Mouse (Mus musculus) forebrain, embryonic 14.5 days (tissue): ENCODE measurements at regions not wholly inside any gene's neighbourhood (a gene's known extent, or its start where the extent isn't known, plus 50 kb on each side); places are given as distances from the start of the nearest gene placed in this dataset.

ENCODE experiments used
- ATAC-seq: fragments of 200-750 bp; cut with Nextera tagmentation; 2 replicates; pipeline ENCODE4 v1.8.0; 2017; ENCODE audit warnings: mild to moderate bottlenecking, moderate library complexity
- DNase-seq: peaks from one replicate; pipeline ENCODE4 v3.0.0-alpha.2; 2015; ENCODE audit warnings: low spot score
- H3K27ac ChIP-seq: fragments of 300-500 bp; sonication (generic); 2 replicates; pipeline ENCODE4 v1.5.1; 2014; ENCODE audit warnings: low read depth, mild to moderate bottlenecking, control low read depth, low read length, moderate library complexity
- H3K27me3 ChIP-seq: fragments of 300-500 bp; sonication (generic); replicated peaks from 2 replicates; pipeline ENCODE4 v1.6.1; 2014; ENCODE audit warnings: low read length, control low read depth, mixed read lengths; ENCODE audit not compliant: control insufficient read depth, insufficient read depth
- H3K36me3 ChIP-seq: fragments of 300-500 bp; sonication (generic); 2 replicates; pipeline ENCODE4 v1.6.1; 2014; ENCODE audit warnings: low read length, control low read depth; ENCODE audit not compliant: control insufficient read depth, insufficient read depth
- H3K4me1 ChIP-seq: fragments of 300-500 bp; sonication (generic); 2 replicates; pipeline ENCODE4 v1.6.1; 2014; ENCODE audit warnings: antibody characterized with exemption, low read length, control low read depth; ENCODE audit not compliant: control insufficient read depth, insufficient read depth
- H3K4me2 ChIP-seq: fragments of 300-500 bp; sonication (generic); 2 replicates; pipeline ENCODE4 v1.6.1; 2014; ENCODE audit warnings: mild to moderate bottlenecking, control low read depth, low read length
- H3K4me3 ChIP-seq: fragments of 300-500 bp; sonication (generic); 2 replicates; pipeline ENCODE4 v1.5.1; 2014; ENCODE audit warnings: low read depth, low read length, control low read depth
- H3K9ac ChIP-seq: fragments of 300-500 bp; sonication (generic); 2 replicates; pipeline ENCODE4 v1.6.1; 2014; ENCODE audit warnings: mild to moderate bottlenecking, low read length, control low read depth, moderate library complexity
- H3K9me3 ChIP-seq: fragments of 300-500 bp; sonication (generic); replicated peaks from 2 replicates; pipeline ENCODE4 v1.6.1; 2016; ENCODE audit warnings: low read length, control low read depth, mixed read lengths; ENCODE audit not compliant: control insufficient read depth
- WGBS: fragments of 180-500 bp; shearing (Covaris S2); extraction: QIAGEN DNeasy Blood & Tissue Kit; methylation state at CpG from one replicate; pipeline ENCODE4 v1.1.7; 2014; 5-methylcytosine and 5-hydroxymethylcytosine counted together

- no peaks in the 10 kb centered on the region for H3K4me1 ChIP-seq
- DNase-seq (peak; percentile 53), ATAC-seq (no peak)
Observed at GRCm38 (mm10) chr7:139741246-139741903, 57.8 kb upstream of the Cfap46 start.

GRCm38 (mm10) chr7:139746803-139747202 is 63.2 kb upstream of the Cfap46 start:
- WGBS = 55% methylated on average over 1 of the region's 1 CpGs
- ATAC-seq (no peak), DNase-seq (peak; percentile 47)
- H3K27ac ChIP-seq = no peak overlapping the region
- H3K4me2 ChIP-seq = no peak overlapping the region
- H3K9me3 ChIP-seq = no peaks in the 10 kb centered on the region
- H3K4me1 ChIP-seq = no peaks in the 10 kb centered on the region
- no peaks in the 10 kb centered on the region for H3K36me3 ChIP-seq
- no peak overlapping the region for H3K4me3 ChIP-seq
- H3K27me3 ChIP-seq = no peaks in the 10 kb centered on the region
- no peak overlapping the region for H3K9ac ChIP-seq

More at GRCm38 (mm10) chr7:139741246-139741903, 57.8 kb upstream of the Cfap46 start:
- H3K27me3 ChIP-seq = no peaks in the 10 kb centered on the region
- H3K27ac ChIP-seq = no peak overlapping the region
- WGBS = 59% methylated on average over 13 of the region's 13 CpGs
- no peaks in the 10 kb centered on the region for H3K36me3 ChIP-seq
- no peak overlapping the region for H3K9ac ChIP-seq
- no peak overlapping the region for H3K4me3 ChIP-seq
- H3K9me3 ChIP-seq = no peaks in the 10 kb centered on the region
- no peak overlapping the region for H3K4me2 ChIP-seq

GRCm38 (mm10) chr7:139747290-139748067 is 63.9 kb upstream of the Cfap46 start:
- Histone ChIP-seq H3K4me1 (no peaks in the 10 kb centered on the region), H3K9ac (no peak overlapping the region), H3K9me3 (no peaks in the 10 kb centered on the region), H3K4me2 (no peak overlapping the region), H3K27me3 (no peaks in the 10 kb centered on the region), H3K4me3 (no peak overlapping the region), H3K27ac (no peak overlapping the region), H3K36me3 (no peaks in the 10 kb centered on the region)
- 76% methylated on average over 11 of the region's 11 CpGs for WGBS
- DNase-seq (no peak), ATAC-seq (no peak)

GRCm38 (mm10) chr7:139755004-139755403 is 71.4 kb upstream of the Cfap46 start:
- DNase-seq = no peak
- H3K27me3 ChIP-seq = no peaks in the 10 kb centered on the region
- H3K9ac ChIP-seq = no peak overlapping the region
- no peaks in the 10 kb centered on the region for H3K9me3 ChIP-seq
- ATAC-seq = no peak
- no peak overlapping the region for H3K4me2 ChIP-seq
- no peak overlapping the region for H3K4me3 ChIP-seq
- no peaks in the 10 kb centered on the region for H3K36me3 ChIP-seq
- WGBS = 87% methylated on average over 8 of the region's 8 CpGs
- H3K27ac ChIP-seq = no peak overlapping the region
- no peaks in the 10 kb centered on the region for H3K4me1 ChIP-seq

GRCm38 (mm10) chr7:139762522-139762921 is 71.5 kb upstream of the Adgra1 start:
- Histone ChIP-seq H3K27ac (no peak overlapping the region), H3K9me3 (no peaks in the 10 kb centered on the region), H3K27me3 (no peaks in the 10 kb centered on the region), H3K36me3 (no peaks in the 10 kb centered on the region), H3K4me3 (no peak overlapping the region), H3K4me2 (no peak overlapping the region), H3K9ac (no peak overlapping the region), H3K4me1 (no peaks in the 10 kb centered on the region)
- DNase-seq (no peak), ATAC-seq (no peak)
- WGBS = 89% methylated on average over 1 of the region's 1 CpGs

- no peaks in the 10 kb centered on the region for H3K36me3 ChIP-seq
- no peaks in the 10 kb centered on the region for H3K4me1 ChIP-seq
- DNase-seq = no peak
- no peak overlapping the region for H3K4me3 ChIP-seq
- H3K27me3 ChIP-seq = no peaks in the 10 kb centered on the region
- WGBS = 27% methylated on average over 4 of the region's 4 CpGs
- no peak overlapping the region for H3K27ac ChIP-seq
- no peak overlapping the region for H3K9ac ChIP-seq
- H3K9me3 ChIP-seq = no peaks in the 10 kb centered on the region
- ATAC-seq = no peak
- H3K4me2 ChIP-seq = no peak overlapping the region
Observed at GRCm38 (mm10) chr7:139763241-139763640, 70.7 kb upstream of the Adgra1 start.

- DNase-seq (no peak), ATAC-seq (no peak)
- H3K27me3 ChIP-seq = no peaks in the 10 kb centered on the region
- no peak overlapping the region for H3K4me3 ChIP-seq
- no peaks in the 10 kb centered on the region for H3K4me1 ChIP-seq
- H3K36me3 ChIP-seq = no peaks in the 10 kb centered on the region
- no peak overlapping the region for H3K4me2 ChIP-seq
- no peak overlapping the region for H3K9ac ChIP-seq
- no peak overlapping the region for H3K27ac ChIP-seq
- WGBS = 60% methylated on average over 3 of the region's 3 CpGs
- H3K9me3 ChIP-seq = no peaks in the 10 kb centered on the region
Observed at GRCm38 (mm10) chr7:139766296-139766695, 67.7 kb upstream of the Adgra1 start.

- Histone ChIP-seq H3K4me1 (no peaks in the 10 kb centered on the region), H3K9me3 (no peaks in the 10 kb centered on the region), H3K27me3 (no peaks in the 10 kb centered on the region), H3K4me2 (no peak overlapping the region), H3K36me3 (no peaks in the 10 kb centered on the region), H3K27ac (no peak overlapping the region), H3K4me3 (no peak overlapping the region), H3K9ac (no peak overlapping the region)
- WGBS = 84% methylated on average over 1 of the region's 1 CpGs
- ATAC-seq = no peak
- no peak for DNase-seq
Observed at GRCm38 (mm10) chr7:139769167-139769566, 64.8 kb upstream of the Adgra1 start.

GRCm38 (mm10) chr7:139777243-139777642 is 56.7 kb upstream of the Adgra1 start:
- Histone ChIP-seq H3K36me3 (no peaks in the 10 kb centered on the region), H3K9me3 (no peaks in the 10 kb centered on the region), H3K4me3 (no peak overlapping the region), H3K27me3 (no peaks in the 10 kb centered on the region), H3K4me1 (no peaks in the 10 kb centered on the region), H3K27ac (no peak overlapping the region), H3K4me2 (no peak overlapping the region), H3K9ac (no peak overlapping the region)
- 87% methylated on average over 2 of the region's 2 CpGs for WGBS
- DNase-seq (peak; percentile 22), ATAC-seq (no peak)
